Mouse (Mus musculus) MEL (cell line): ENCODE data around the gene Otog. TPM values are rescaled to one million over a fixed set of nuclear protein-coding genes. Genes with fewer than 3 reads are reported as not detected.

ENCODE experiments used
- DNase-seq: peaks from one replicate; pipeline ENCODE4 v3.0.0; 2011; ENCODE audit warnings: low read depth, low spot score
- H3K27ac ChIP-seq: 2 replicates; pipeline ENCODE4 v1.5.1; 2012; ENCODE audit warnings: low read depth, mild to moderate bottlenecking, control low read depth, low read length, moderate library complexity; ENCODE audit not compliant: control insufficient read depth
- H3K27me3 ChIP-seq, 2 experiments: fragments of 150-350 bp in 1 of 2; sonication (generic) in 1 of 2; 2 replicates each; pipeline ENCODE4 v1.6.1; 2012; ENCODE audit warnings: low read length in 2 of 2, mild to moderate bottlenecking in 2 of 2, improper control_type of control experiment in 1 of 2, moderate library complexity in 1 of 2; ENCODE audit not compliant: insufficient read depth in 2 of 2, control insufficient read depth in 1 of 2
- H3K36me3 ChIP-seq, 2 experiments: 2 replicates each; pipeline ENCODE4 v1.6.1; 2012 to 2014; ENCODE audit warnings: low read length in 2 of 2, improper control_type of control experiment in 1 of 2, inconsistent platforms in 1 of 2, mild to moderate bottlenecking in 1 of 2; ENCODE audit not compliant: insufficient read depth in 2 of 2, control insufficient read depth in 1 of 2
- H3K4me1 ChIP-seq, 2 experiments: fragments of 150-350 bp in 1 of 2; sonication (generic) in 1 of 2; 2 replicates each; pipeline ENCODE4 v1.6.1; 2012; ENCODE audit warnings: low read length in 2 of 2, improper control_type of control experiment in 1 of 2, mild to moderate bottlenecking in 1 of 2; ENCODE audit not compliant: insufficient read depth in 2 of 2, control insufficient read depth in 1 of 2
- H3K4me3 ChIP-seq, 2 experiments: fragments of 150-350 bp in 1 of 2; sonication (generic) in 1 of 2; 2 replicates each; pipeline ENCODE4 v1.5.1; 2012; ENCODE audit warnings: low read depth in 2 of 2, low read length in 2 of 2, mild to moderate bottlenecking in 2 of 2, moderate library complexity in 2 of 2, control low read depth in 1 of 2, improper control_type of control experiment in 1 of 2; ENCODE audit not compliant: control insufficient read depth in 1 of 2, insufficient read depth in 1 of 2
- H3K79me2 ChIP-seq: 2 replicates; pipeline ENCODE4 v1.6.1; 2012; ENCODE audit warnings: mild to moderate bottlenecking, low read length, moderate library complexity; ENCODE audit not compliant: control insufficient read depth, poor library complexity, insufficient read depth
- H3K9ac ChIP-seq: 2 replicates; pipeline ENCODE4 v1.6.1; 2012; ENCODE audit warnings: low read depth, mild to moderate bottlenecking, control low read depth, low read length, moderate library complexity; ENCODE audit not compliant: control insufficient read depth, poor library complexity, severe bottlenecking
- H3K9me3 ChIP-seq: fragments of 150-350 bp; sonication (generic); replicated peaks from 2 replicates; pipeline ENCODE4 v1.6.1; 2012; ENCODE audit warnings: mild to moderate bottlenecking, low read length, improper control_type of control experiment, moderate library complexity; ENCODE audit not compliant: insufficient read depth
- BHLHE40 ChIP-seq: IDR thresholded peaks from 2 replicates; pipeline ENCODE4 v1.6.1; 2012; ENCODE audit warnings: low read depth, mild to moderate bottlenecking, inconsistent platforms, low read length, improper control_type of control experiment, borderline replicate concordance
- GABPA ChIP-seq: IDR thresholded peaks from 2 replicates; pipeline ENCODE4 v1.6.1; 2012; ENCODE audit warnings: low read depth, mild to moderate bottlenecking, inconsistent platforms, low read length, improper control_type of control experiment, moderate library complexity
- HCFC1 ChIP-seq: IDR thresholded peaks from 2 replicates; pipeline ENCODE4 v1.6.1; 2012; ENCODE audit warnings: low read depth, mild to moderate bottlenecking, inconsistent platforms, low read length, improper control_type of control experiment, moderate library complexity
- MAFK ChIP-seq: IDR thresholded peaks from 2 replicates; pipeline ENCODE4 v1.6.1; 2011; ENCODE audit warnings: low read depth, mild to moderate bottlenecking, low read length, improper control_type of control experiment, borderline replicate concordance
- MAX ChIP-seq: IDR thresholded peaks from 2 replicates; pipeline ENCODE4 v1.6.1; 2011; ENCODE audit warnings: low read length, improper control_type of control experiment
- MXI1 ChIP-seq: IDR thresholded peaks from 2 replicates; pipeline ENCODE4 v1.6.1; 2011; ENCODE audit warnings: mild to moderate bottlenecking, low read depth, low read length, improper control_type of control experiment
- MYC ChIP-seq: IDR thresholded peaks from 2 replicates; pipeline ENCODE4 v1.6.1; 2011; ENCODE audit warnings: low read depth, mild to moderate bottlenecking, low read length, improper control_type of control experiment, moderate library complexity
- POLR2A ChIP-seq, 2 experiments: IDR thresholded peaks; 2 replicates each; pipeline ENCODE4 v1.6.1; 2011 to 2012; ENCODE audit warnings: low read length in 2 of 2, mild to moderate bottlenecking in 2 of 2, control low read depth in 1 of 2, improper control_type of control experiment in 1 of 2, low read depth in 1 of 2, moderate library complexity in 1 of 2; ENCODE audit not compliant: control insufficient read depth in 1 of 2, insufficient read depth in 1 of 2, poor library complexity in 1 of 2
- POLR2AphosphoS2 ChIP-seq: IDR thresholded peaks from 2 replicates; pipeline ENCODE4 v1.6.1; 2011; ENCODE audit warnings: low read length, improper control_type of control experiment
- RAD21 ChIP-seq: IDR thresholded peaks from 2 replicates; pipeline ENCODE4 v1.6.1; 2011; ENCODE audit warnings: mild to moderate bottlenecking, low read depth, low read length, improper control_type of control experiment
- SIN3A ChIP-seq: IDR thresholded peaks from 2 replicates; pipeline ENCODE4 v1.6.1; 2012; ENCODE audit warnings: low read length, improper control_type of control experiment, inconsistent platforms
- SMC3 ChIP-seq: IDR thresholded peaks from 2 replicates; pipeline ENCODE4 v1.6.1; 2011; ENCODE audit warnings: low read depth, low read length, improper control_type of control experiment
- TBP ChIP-seq: IDR thresholded peaks from 2 replicates; pipeline ENCODE4 v1.8.0; 2011; ENCODE audit warnings: low read depth, low read length, improper control_type of control experiment
- UBTF ChIP-seq: IDR thresholded peaks from 2 replicates; pipeline ENCODE4 v1.6.1; 2012; ENCODE audit warnings: low read depth, mild to moderate bottlenecking, inconsistent platforms, low read length, improper control_type of control experiment, moderate library complexity, borderline replicate concordance; ENCODE audit not compliant: insufficient read depth
- USF2 ChIP-seq, 2 experiments: IDR thresholded peaks; 2 replicates each; pipeline ENCODE4 v1.6.1; 2011 to 2012; ENCODE audit warnings: improper control_type of control experiment in 2 of 2, low read length in 2 of 2, borderline replicate concordance in 1 of 2, inconsistent platforms in 1 of 2, low read depth in 1 of 2, mild to moderate bottlenecking in 1 of 2; ENCODE audit not compliant: insufficient read depth in 1 of 2
- ZC3H11A ChIP-seq: IDR thresholded peaks from 2 replicates; pipeline ENCODE4 v1.6.1; 2012; ENCODE audit warnings: low read depth, mild to moderate bottlenecking, inconsistent platforms, low read length, improper control_type of control experiment
- ZMIZ1 ChIP-seq: IDR thresholded peaks from 2 replicates; pipeline ENCODE4 v1.6.1; 2012; ENCODE audit warnings: low read depth, mild to moderate bottlenecking, inconsistent platforms, low read length, improper control_type of control experiment, moderate library complexity
- ZNF384 ChIP-seq: IDR thresholded peaks from 2 replicates; pipeline ENCODE4 v1.6.1; 2012; ENCODE audit warnings: low read depth, mild to moderate bottlenecking, inconsistent platforms, low read length, improper control_type of control experiment
- polyA plus RNA-seq, 2 experiments: library from polyadenylated mRNA; stranded (reverse) in 1 of 2; unstranded in 1 of 2; fragments of >175 nt in 1 of 2; fragments of >200 nt in 1 of 2; gene quantifications; 2 replicates each; pipeline versions ENCODE4 v1.2.1 to v1.2.4; 2012; ENCODE audit warnings: low replicate concordance in 2 of 2, low read depth in 1 of 2; ENCODE audit not compliant: insufficient read length in 2 of 2, insufficient read depth in 1 of 2, missing spikeins in 1 of 2
- total RNA-seq: library from RNA; depleted of rRNA; stranded (reverse); fragments of 300-350 nt; gene quantifications from 2 replicates; pipeline ENCODE4 v1.2.3, GENCODE M21; 2012

Gene Otog
- total and polyA plus RNA-seq, 3 experiments = not detected

DNA sequence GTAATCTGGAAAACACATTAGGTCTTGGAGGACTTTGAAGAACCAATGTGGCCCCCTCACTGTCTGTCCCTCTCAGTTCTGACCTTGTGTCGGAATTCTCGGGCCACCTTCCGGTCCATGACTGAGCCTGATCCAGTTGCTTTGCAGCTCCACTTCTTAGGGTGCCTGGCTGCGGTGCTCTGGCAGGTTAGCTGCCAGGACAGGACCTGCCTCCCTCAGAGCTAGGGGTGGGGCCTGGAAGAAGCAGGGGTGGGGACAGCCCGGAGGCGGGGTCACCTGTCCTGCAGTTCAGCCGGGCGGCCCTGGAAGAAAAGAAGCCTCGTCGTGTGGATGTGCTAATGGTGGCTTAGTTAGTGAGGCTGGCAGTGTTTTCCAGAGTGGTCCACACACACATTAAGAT, 2.4 kb upstream of the Otog start, which contains the start of gene Ush1c:
Gene Ush1c, minus strand, starts transcription at position 158 of the 400 bp plus-strand sequence.
- Histone ChIP-seq H3K4me3 (no peak within 1 kb of the TSS), H3K27ac (no peak within 1 kb of the TSS), H3K27me3 (no peaks in the 10 kb centered on the region), H3K4me1 (no peaks in the 10 kb centered on the region), H3K36me3 (no peaks in the 10 kb centered on the region), H3K79me2 (no peaks in the 10 kb centered on the region), H3K9ac (no peak within 1 kb of the TSS), H3K9me3 (no peaks in the 10 kb centered on the region)
- no peak for DNase-seq
- no peak for TF ChIP-seq BHLHE40
- no peak for TF ChIP-seq TBP
- no peak for TF ChIP-seq HCFC1
- no peak for TF ChIP-seq GABPA

DNA sequence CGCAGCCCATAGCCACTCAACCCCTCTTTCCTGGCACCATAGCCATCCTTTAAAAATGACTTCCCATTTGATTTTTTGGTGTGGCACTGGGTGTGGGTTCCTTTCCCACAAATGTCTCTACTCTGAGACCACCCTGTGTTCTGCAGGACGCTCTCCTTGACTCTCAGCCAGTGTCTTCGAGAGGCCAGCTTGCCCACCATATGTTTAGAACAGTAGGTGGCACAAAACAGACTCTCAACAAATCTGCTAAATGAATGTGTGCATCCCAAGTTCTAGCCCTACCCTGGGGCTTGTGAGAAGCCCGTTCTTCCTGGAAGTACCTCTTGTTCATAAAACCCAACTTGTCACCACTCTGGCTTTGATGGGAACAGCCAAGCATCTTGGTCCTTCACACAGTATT, 696 bp upstream of the Otog start:
- no peak for TF ChIP-seq POLR2AphosphoS2
- TF ChIP-seq MAX = no peak
- no peak for TF ChIP-seq BHLHE40
- TF ChIP-seq SIN3A = no peak
- Histone ChIP-seq H3K27me3 (no peaks in the 10 kb centered on the region), H3K4me1 (no peaks in the 10 kb centered on the region), H3K36me3 (no peaks in the 10 kb centered on the region), H3K79me2 (no peaks in the 10 kb centered on the region), H3K27ac (no peak overlapping the region), H3K9ac (no peak overlapping the region), H3K9me3 (no peaks in the 10 kb centered on the region), H3K4me3 (no peak overlapping the region)
- DNase-seq = no peak

- H3K9ac ChIP-seq = no peak overlapping the region
- H3K27ac ChIP-seq = no peak overlapping the region
- no peaks in the 10 kb centered on the region for H3K4me1 ChIP-seq
- no peak overlapping the region for H3K4me3 ChIP-seq
- no peak for TF ChIP-seq MYC
- no peak for TF ChIP-seq POLR2A (IDR thresholded peaks at IDR 0.05; ENCODE audit: control insufficient read depth in 1 of 2, insufficient read depth in 1 of 2, low read depth in 1 of 2, low read length in 2 of 2, poor library complexity in 1 of 2)
- TF ChIP-seq USF2 (IDR thresholded peaks at IDR 0.05; ENCODE audit: borderline replicate concordance in 1 of 2, insufficient read depth in 1 of 2, low read depth in 1 of 2, low read length in 2 of 2) = no peak
- no peak for TF ChIP-seq MXI1
- no peak for TF ChIP-seq MAFK
- TF ChIP-seq ZC3H11A = no peak
- TF ChIP-seq BHLHE40 = no peak
- TF ChIP-seq SMC3 = no peak
- TF ChIP-seq ZNF384 = no peak
- no peak for TF ChIP-seq RAD21
- no peak for TF ChIP-seq ZMIZ1
- no peak for TF ChIP-seq UBTF
- TF ChIP-seq, all 39 proteins: peak for 0
- H3K36me3 ChIP-seq = no peaks in the 10 kb centered on the region
- no peaks in the 10 kb centered on the region for H3K79me2 ChIP-seq
- no peaks in the 10 kb centered on the region for H3K27me3 ChIP-seq
- DNase-seq = no peak
- no peaks in the 10 kb centered on the region for H3K9me3 ChIP-seq
These were observed 6.1 kb downstream of the Otog start for GRCm38 (mm10) chr7:46246876-46247275.
